Mouse (Mus musculus): ENCODE results near the gene Dnase1l3. TPM values are rescaled to one million over a fixed set of nuclear protein-coding genes. Genes with fewer than 3 reads are reported as not detected.
A peak's percentile ranks its signal among the peaks of the same experiment; 100 is the strongest.
"Not testable (repeated sequence)": the region's sequence is repeated elsewhere in the genome, so short reads cannot be mapped to it uniquely, and the experiment has no call there.

The Dnase1l3 gene
- polyA plus RNA-seq, 1 experiment from 2014 or later = 0.07 TPM

- Histone ChIP-seq H3K4me1 (replicated peaks) (peaks cover 17% of the 10 kb centered on the region), H3K9me3 (no peaks in the 10 kb centered on the region), H3K27ac (no peak overlapping the region), H3K4me3 (no peak overlapping the region), H3K27me3 (ENCODE audit: insufficient read depth, poor library complexity, severe bottlenecking) (peaks cover 14% of the 10 kb centered on the region; the same call in 1 of the 2 replicates), H3K36me3 (no peaks in the 10 kb centered on the region)
- 90% methylated on average over 2 of the region's 2 CpGs for WGBS
- no peak for DNase-seq (ENCODE audit: low spot score)
Observed at GRCm38 (mm10) chr14:8007486-8007885, 13.1 kb upstream of the Dnase1l3 start.

- H3K27ac ChIP-seq = no peak overlapping the region
- no peaks in the 10 kb centered on the region for H3K9me3 ChIP-seq
- no peak overlapping the region for H3K4me3 ChIP-seq
- no peak for DNase-seq (ENCODE audit: low spot score)
- H3K4me1 ChIP-seq (replicated peaks) = peaks cover 21% of the 10 kb centered on the region
- no peaks in the 10 kb centered on the region for H3K36me3 ChIP-seq
- H3K27me3 ChIP-seq (ENCODE audit: insufficient read depth, poor library complexity, severe bottlenecking) = peaks cover 18% of the 10 kb centered on the region
Observed at GRCm38 (mm10) chr14:8007084-8007483, 12.7 kb upstream of the Dnase1l3 start.

GRCm38 (mm10) chr14:8006061-8006460 lies 11.7 kb upstream of the Dnase1l3 start:
- not testable (repeated sequence) for DNase-seq (ENCODE audit: low spot score); H3K4me3 ChIP-seq; H3K27ac ChIP-seq; H3K9me3 ChIP-seq; H3K36me3 ChIP-seq
- Histone ChIP-seq H3K27me3 (ENCODE audit: insufficient read depth, poor library complexity, severe bottlenecking) (peaks cover 28% of the 10 kb centered on the region), H3K4me1 (replicated peaks) (peaks cover 28% of the 10 kb centered on the region)
- 71% methylated on average over 3 of the region's 3 CpGs for WGBS

GRCm38 (mm10) chr14:8003727-8004670 lies 9.6 kb upstream of the Dnase1l3 start:
- no peaks in the 10 kb centered on the region for H3K36me3 ChIP-seq
- H3K27me3 ChIP-seq (ENCODE audit: insufficient read depth, poor library complexity, severe bottlenecking) = peaks cover 49% of the 10 kb centered on the region
- H3K27ac ChIP-seq = no peak overlapping the region
- H3K4me1 ChIP-seq (replicated peaks) = peaks cover 28% of the 10 kb centered on the region
- peak; percentile 8 for DNase-seq (ENCODE audit: low spot score)
- no peaks in the 10 kb centered on the region for H3K9me3 ChIP-seq
- peak overlapping the region; percentile 59 for H3K4me3 ChIP-seq
- WGBS = 52% methylated on average over 18 of the region's 18 CpGs

GRCm38 (mm10) chr14:8003093-8003670 lies 8.8 kb upstream of the Dnase1l3 start:
- peaks cover 53% of the 10 kb centered on the region for H3K27me3 ChIP-seq (ENCODE audit: insufficient read depth, poor library complexity, severe bottlenecking)
- WGBS = 1% methylated on average over 23 of the region's 23 CpGs
- H3K36me3 ChIP-seq = no peaks in the 10 kb centered on the region
- peak; percentile 58 for DNase-seq (ENCODE audit: low spot score)
- H3K4me1 ChIP-seq (replicated peaks) = peaks cover 28% of the 10 kb centered on the region
- no peaks in the 10 kb centered on the region for H3K9me3 ChIP-seq
- peak overlapping the region; percentile 59 for H3K4me3 ChIP-seq
- peak overlapping the region; percentile 73 for H3K27ac ChIP-seq

- no peaks in the 10 kb centered on the region for H3K9me3 ChIP-seq
- peak; percentile 89 for DNase-seq (ENCODE audit: low spot score)
- WGBS = 2% methylated on average over 38 of the region's 38 CpGs
- peaks cover 28% of the 10 kb centered on the region for H3K4me1 ChIP-seq (replicated peaks)
- H3K27me3 ChIP-seq (ENCODE audit: insufficient read depth, poor library complexity, severe bottlenecking) = peaks cover 53% of the 10 kb centered on the region
- peak within 1 kb of the TSS; percentile 73 for H3K27ac ChIP-seq
- no peaks in the 10 kb centered on the region for H3K36me3 ChIP-seq
- peak within 1 kb of the TSS; percentile 59 for H3K4me3 ChIP-seq
Observed at GRCm38 (mm10) chr14:8002432-8003092, 8.2 kb upstream of the Dnase1l3 start, which contains the start of gene Abhd6. Gene Abhd6, plus strand, starts transcription at chr14:8002902.

- Histone ChIP-seq H3K9me3 (no peaks in the 10 kb centered on the region), H3K4me1 (replicated peaks) (peaks cover 31% of the 10 kb centered on the region), H3K27ac (no peak overlapping the region), H3K4me3 (no peak overlapping the region), H3K36me3 (no peaks in the 10 kb centered on the region), H3K27me3 (ENCODE audit: insufficient read depth, poor library complexity, severe bottlenecking) (peaks cover 53% of the 10 kb centered on the region)
- no peak for DNase-seq (ENCODE audit: low spot score)
- 19% methylated on average over 17 of the region's 17 CpGs for WGBS
Observed at GRCm38 (mm10) chr14:8000831-8001685, 6.7 kb upstream of the Dnase1l3 start.

GRCm38 (mm10) chr14:8000247-8000646 lies 5.9 kb upstream of the Dnase1l3 start:
- Histone ChIP-seq H3K27me3 (ENCODE audit: insufficient read depth, poor library complexity, severe bottlenecking) (peaks cover 53% of the 10 kb centered on the region), H3K27ac (no peak overlapping the region), H3K4me1 (replicated peaks) (peaks cover 31% of the 10 kb centered on the region), H3K4me3 (no peak overlapping the region), H3K36me3 (no peaks in the 10 kb centered on the region), H3K9me3 (no peaks in the 10 kb centered on the region)
- no peak for DNase-seq (ENCODE audit: low spot score)
- 78% methylated on average over 5 of the region's 5 CpGs for WGBS

GRCm38 (mm10) chr14:7999435-7999834 lies 5.1 kb upstream of the Dnase1l3 start:
- DNase-seq (ENCODE audit: low spot score) = no peak
- Histone ChIP-seq H3K27me3 (ENCODE audit: insufficient read depth, poor library complexity, severe bottlenecking) (peaks cover 52% of the 10 kb centered on the region), H3K36me3 (no peaks in the 10 kb centered on the region), H3K4me1 (replicated peaks) (peaks cover 31% of the 10 kb centered on the region), H3K27ac (no peak overlapping the region), H3K4me3 (no peak overlapping the region), H3K9me3 (no peaks in the 10 kb centered on the region)
- 86% methylated on average over 5 of the region's 5 CpGs for WGBS

- WGBS = 80% methylated on average over 3 of the region's 3 CpGs
- no peak for DNase-seq (ENCODE audit: low spot score)
Observed at GRCm38 (mm10) chr14:7999030-7999429, 4.7 kb upstream of the Dnase1l3 start.

GRCm38 (mm10) chr14:7997255-7997696 lies 2.9 kb upstream of the Dnase1l3 start:
- H3K27ac ChIP-seq = peak overlapping the region; percentile 79
- H3K9me3 ChIP-seq = no peaks in the 10 kb centered on the region

More at GRCm38 (mm10) chr14:7999030-7999429, 4.7 kb upstream of the Dnase1l3 start:
- no peaks in the 10 kb centered on the region for H3K36me3 ChIP-seq
- peaks cover 27% of the 10 kb centered on the region for H3K4me1 ChIP-seq (replicated peaks)
- H3K9me3 ChIP-seq = no peaks in the 10 kb centered on the region
- H3K27me3 ChIP-seq (ENCODE audit: insufficient read depth, poor library complexity, severe bottlenecking) = peaks cover 48% of the 10 kb centered on the region
- no peak overlapping the region for H3K4me3 ChIP-seq
- H3K27ac ChIP-seq = no peak overlapping the region

GRCm38 (mm10) chr14:7992158-7992557 lies 2.2 kb downstream of the Dnase1l3 start:
- DNase-seq (ENCODE audit: low spot score) = no peak

More at GRCm38 (mm10) chr14:7997255-7997696, 2.9 kb upstream of the Dnase1l3 start:
- Histone ChIP-seq H3K27me3 (ENCODE audit: insufficient read depth, poor library complexity, severe bottlenecking) (peaks cover 37% of the 10 kb centered on the region), H3K36me3 (no peaks in the 10 kb centered on the region), H3K4me3 (peak overlapping the region; percentile 38), H3K4me1 (replicated peaks) (peaks cover 12% of the 10 kb centered on the region; the same call in 1 of the 2 replicates)
- 2% methylated on average over 15 of the region's 15 CpGs for WGBS
- peak; percentile 89 for DNase-seq (ENCODE audit: low spot score)

More at GRCm38 (mm10) chr14:7992158-7992557, 2.2 kb downstream of the Dnase1l3 start:
- H3K27me3 ChIP-seq (ENCODE audit: insufficient read depth, poor library complexity, severe bottlenecking) = no peaks in the 10 kb centered on the region; the same call in 1 of the 2 replicates
- H3K4me3 ChIP-seq = no peak overlapping the region
- H3K9me3 ChIP-seq = no peaks in the 10 kb centered on the region
- H3K4me1 ChIP-seq (replicated peaks) = peaks cover 7% of the 10 kb centered on the region
- WGBS = 78% methylated on average over 6 of the region's 6 CpGs
- no peaks in the 10 kb centered on the region for H3K36me3 ChIP-seq
- no peak overlapping the region for H3K27ac ChIP-seq

All from hindbrain, embryonic 10.5 days (tissue).